Mouse (Mus musculus) inflammation-experienced regulatory T-cells, adult 6 months (primary cell): ENCODE results near the gene Psmd11. TPM values are rescaled to one million over a fixed set of nuclear protein-coding genes. Genes with fewer than 3 reads are reported as not detected.
"Not testable (repeated sequence)": the region's sequence is repeated elsewhere in the genome, so short reads cannot be mapped to it uniquely, and the experiment has no call there.

Source experiments
- ATAC-seq: one replicate; pipeline ENCODE4 v1.8.0; 2017
- polyA plus RNA-seq, 3 experiments: library from polyadenylated mRNA; unstranded; fragments of 100-300 nt; shearing (Covaris generic); gene quantifications; one replicate each; pipeline ENCODE4 v1.2.1; 2017

Psmd11 gene
- 100 to 1,000 TPM; 287 to 345 (median 294) TPM for polyA plus RNA-seq

DNA sequence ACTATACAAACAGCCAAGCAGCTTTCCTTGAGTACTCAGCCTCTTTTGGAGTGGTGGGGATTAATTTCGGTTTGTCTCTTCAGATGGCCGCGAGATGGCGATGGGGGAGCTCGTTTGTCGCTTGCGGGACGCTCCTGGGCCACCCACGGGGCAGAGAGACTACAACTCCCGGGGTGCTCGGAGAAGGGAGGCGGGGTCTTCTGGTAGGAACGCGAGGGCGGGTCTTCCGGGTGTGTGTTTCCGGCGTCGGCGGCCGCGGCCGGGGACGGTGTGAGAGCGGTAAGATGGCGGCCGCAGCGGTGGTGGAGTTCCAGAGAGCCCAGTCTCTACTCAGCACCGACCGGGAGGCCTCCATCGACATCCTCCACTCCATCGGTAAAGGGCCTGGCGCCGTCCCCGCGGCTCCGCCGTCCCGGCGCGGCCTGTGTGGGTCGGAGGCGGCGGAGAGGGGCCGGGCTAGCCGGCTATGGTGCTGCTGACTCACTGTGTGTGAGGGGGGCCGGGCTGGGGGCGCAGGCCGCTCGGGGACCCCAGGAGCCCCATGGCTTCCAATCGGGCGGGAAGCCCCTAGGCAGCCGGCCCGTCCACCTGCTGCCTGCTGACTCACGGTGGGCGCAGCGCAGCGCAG, at the start of gene Psmd11:
Gene Psmd11, plus strand, starts transcription at position 235 of the 628 bp plus-strand sequence.
- peak; percentile 98 for ATAC-seq

DNA sequence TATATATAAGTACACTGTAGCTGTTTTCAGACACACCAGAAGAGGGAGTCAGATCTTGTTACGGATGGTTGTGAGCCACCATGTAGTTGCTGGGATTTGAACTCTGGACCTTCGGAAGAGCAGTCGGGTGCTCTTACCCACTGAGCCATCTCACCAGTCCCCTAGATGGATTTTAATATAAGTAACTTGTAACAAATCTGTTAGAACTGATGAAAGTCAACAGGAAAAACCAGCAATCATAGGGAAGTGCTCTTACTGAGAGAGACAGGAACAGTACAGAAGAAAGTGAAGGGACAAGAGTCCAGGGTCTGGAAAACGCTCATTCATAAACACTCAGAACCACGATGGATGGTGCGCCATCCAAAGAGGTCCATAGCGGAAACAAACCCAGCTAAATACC, 49.2 kb upstream of the Psmd11 start:
- not testable (repeated sequence) for ATAC-seq

DNA sequence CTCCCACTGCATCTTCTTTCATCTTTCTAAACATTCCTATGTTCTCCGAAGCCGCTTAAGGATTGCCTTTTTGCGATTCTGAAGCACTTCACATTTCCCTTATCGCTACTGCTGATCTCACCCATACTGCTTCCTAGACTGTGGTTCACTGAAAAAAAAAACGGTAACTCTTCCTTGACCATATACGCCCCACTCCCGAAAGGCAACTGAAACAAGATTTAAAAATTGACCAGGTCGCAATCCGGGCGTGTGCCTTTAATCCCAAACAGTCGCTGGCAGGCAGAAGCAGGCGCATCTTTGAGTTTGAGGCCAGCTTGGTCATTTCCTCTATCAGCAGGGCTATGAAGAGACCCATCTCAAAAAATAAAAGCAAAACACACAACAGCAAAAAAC, 45.8 kb upstream of the Psmd11 start:
- peak; percentile 23 for ATAC-seq

DNA sequence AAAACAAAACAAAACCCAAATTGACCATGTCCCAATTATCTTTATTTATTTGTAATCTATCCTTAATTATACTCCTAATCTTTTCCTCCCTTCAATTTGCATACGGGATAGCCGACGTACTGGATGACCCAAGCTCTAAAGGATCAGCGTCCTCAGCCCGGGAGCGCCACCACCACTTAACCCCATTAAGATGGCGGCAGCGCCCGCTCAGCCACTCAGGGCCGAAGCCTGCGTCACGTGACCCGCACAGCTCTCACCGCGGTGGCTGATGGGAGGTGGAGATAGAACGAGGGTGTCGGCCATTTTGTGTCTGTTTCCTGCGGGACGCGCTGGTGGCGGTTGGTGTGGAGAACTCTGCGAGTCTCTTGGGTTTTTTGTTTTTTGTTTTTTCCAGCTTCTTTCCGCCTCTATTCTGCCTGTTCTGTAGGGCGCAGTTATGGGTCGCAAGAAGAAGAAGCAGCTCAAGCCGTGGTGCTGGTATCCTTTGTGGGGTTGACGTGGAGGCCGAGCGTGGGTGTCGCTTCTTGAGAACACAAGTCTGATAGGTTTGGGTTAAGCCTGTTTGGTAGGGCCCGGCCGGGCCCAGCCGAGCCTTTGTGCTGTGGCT, 45.3 kb upstream of the Psmd11 start, which contains the start of gene Zfp207:
Gene Zfp207, plus strand, starts transcription at position 261 of the 607 bp plus-strand sequence.
- ATAC-seq, result peak; percentile 86

DNA sequence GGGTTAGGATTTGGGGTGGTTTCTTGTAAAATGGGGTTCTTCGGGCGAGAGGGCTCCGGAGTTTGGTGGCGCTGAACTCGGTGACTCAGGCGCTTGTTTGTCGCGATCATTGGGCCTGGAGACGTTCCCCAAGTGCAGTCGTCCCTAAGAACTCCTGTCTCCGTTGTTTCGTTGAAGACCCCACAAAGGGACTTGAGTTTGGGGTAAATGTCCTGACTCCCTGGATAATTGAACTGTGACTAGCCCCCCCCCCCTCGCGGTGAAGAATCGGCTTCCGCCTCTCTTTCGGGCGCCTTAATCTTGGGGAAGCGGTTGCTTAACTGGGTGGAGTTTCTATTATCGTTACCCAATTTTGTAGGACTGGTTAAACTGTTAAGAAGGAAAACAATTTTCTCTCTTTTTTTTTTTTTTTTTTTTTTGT, 44.8 kb upstream of the Psmd11 start:
- ATAC-seq, result peak; percentile 47

DNA sequence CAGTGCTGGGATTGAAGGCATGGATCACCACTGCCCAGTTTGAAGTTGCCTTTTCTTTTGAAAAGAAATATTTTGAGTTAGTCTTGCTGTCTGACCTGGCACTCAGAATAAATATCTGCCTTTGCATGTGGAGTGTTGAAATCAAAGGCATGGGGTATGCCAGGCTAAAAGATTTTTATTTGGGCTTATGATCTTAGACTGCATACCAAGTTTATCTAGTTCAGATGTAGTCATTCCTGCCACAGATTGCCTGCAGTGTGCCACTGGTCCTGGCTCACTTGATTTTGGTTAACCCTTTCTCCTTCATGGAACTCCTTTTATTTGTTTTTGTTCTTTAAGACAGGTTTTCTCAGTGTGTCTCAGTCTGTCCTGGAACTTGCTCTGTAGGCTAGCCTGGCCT, 44.0 kb upstream of the Psmd11 start:
- ATAC-seq, result no peak

DNA sequence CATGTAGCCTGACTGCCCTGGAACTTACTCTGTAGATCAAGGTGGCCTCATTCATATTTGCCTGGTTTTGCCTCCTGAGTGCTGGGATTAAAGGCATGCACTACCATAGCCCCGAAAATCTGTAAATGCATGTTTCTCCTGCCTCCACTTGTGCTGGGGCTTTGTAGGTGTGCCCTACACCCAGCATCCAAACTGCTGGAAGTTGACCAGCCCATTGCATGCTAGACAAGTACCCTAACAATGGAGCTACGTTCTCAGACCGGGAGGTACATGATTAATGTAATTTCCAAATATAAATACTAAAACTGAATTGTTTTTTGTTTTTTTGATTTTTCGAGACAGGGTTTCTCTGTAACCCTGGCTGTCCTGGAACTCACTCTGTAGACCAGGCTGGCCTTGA, 43.4 kb upstream of the Psmd11 start:
- no peak for ATAC-seq

DNA sequence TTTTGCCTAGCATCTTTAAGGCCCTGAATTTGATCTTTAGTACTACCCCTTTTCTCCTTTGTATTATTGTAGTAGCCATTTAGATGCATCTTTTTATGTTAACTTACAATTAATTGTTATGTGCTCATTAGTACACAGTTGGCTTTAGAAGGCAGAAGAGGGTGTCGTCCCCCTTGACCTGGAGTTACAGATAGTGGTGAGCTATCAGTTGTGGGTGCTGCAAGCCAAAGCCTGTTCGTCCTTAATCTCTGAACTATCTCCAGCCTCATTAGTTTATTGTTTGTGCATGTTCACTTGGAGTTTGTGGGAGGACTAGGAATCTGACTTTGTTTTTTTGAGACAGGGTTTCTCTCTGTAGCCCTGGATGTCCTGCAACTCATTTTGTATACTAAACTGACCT, 41.6 kb upstream of the Psmd11 start:
- no peak for ATAC-seq

DNA sequence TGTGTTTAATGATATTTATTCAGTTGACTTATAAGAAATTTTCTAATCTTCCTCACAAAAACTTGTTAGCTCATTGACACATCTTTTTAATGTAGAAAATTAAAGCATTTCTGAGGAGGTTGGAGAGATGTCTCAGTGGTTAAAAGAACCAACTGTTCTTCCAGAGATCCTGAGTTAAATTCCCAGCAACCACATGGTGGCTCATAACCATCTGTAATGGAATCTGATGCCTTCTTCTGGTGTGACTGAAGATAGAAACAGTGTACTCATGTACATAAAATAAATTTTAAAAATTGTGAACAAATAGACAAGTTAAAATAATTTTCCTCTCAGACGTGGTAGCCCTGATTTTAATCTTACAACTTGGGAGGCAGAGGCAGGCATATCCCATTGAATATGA, 38.5 kb upstream of the Psmd11 start:
- no peak for ATAC-seq

DNA sequence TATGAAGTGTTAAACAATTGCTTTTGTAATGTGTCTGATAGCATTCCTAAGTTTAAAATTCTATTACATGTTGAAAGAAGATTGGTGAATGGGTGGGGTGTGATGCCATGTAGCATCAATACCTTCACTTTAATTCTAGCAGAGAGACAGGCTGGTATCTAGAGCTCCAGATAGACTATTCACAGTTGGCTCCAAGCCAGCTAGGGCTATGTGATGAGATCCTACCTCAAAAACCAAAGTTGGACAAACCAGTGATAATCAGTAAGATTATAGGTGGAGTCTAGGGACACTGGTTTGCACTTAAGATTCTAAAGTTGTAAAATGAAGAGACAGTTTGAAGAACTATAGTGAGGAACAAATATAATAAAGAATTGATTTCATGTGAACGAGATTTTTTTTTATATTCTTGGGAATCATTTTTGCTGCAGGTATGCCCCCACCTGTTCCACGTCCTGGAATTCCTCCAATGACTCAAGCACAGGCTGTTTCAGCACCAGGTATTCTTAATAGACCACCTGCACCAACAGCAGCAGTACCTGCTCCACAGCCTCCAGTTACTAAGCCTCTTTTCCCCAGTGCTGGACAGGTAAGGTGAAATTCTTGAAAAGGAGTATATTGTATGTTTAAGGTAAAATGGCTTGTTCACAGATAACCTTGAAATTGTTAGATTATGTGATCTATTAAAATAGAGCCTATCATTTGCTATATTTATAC, 36.9 kb upstream of the Psmd11 start:
- ATAC-seq, result no peak

DNA sequence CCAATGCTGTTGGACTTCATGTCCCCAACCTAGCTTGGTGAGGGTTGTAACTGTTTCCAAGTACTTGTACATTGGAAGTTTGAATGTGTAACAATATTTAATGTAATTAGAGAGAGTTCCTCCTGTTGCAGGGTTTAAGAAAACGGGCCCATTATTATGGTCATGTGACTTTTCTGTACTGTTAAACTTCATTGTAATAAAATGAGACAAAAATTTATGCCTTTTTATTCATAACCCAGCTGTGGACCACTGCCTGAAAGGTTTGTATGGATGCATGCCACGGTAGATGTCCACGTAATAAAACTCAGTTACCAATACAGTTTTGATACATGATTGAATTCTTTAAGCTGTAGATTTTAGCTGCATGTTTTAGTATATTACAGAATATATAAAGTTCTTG, 32.5 kb upstream of the Psmd11 start:
- no peak for ATAC-seq

DNA sequence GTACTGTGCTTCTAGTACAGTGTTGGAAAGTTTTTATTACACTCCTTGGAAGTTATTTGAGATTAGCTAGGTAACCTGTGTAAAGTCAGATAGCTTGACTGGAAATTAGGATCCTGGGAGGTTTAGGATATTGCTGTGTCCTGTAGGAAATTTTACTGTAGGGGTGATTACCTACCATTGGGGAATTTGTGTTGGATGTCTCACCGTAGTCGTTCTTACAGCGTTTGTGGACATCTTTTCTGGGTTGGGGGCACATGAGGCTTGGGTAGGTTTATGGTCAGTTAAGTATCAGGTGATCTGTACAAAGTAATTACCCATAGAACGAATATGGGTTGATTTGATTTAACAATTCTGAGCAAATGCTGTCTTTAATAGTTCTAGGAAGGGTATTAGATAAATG, 31.8 kb upstream of the Psmd11 start:
- no peak for ATAC-seq

DNA sequence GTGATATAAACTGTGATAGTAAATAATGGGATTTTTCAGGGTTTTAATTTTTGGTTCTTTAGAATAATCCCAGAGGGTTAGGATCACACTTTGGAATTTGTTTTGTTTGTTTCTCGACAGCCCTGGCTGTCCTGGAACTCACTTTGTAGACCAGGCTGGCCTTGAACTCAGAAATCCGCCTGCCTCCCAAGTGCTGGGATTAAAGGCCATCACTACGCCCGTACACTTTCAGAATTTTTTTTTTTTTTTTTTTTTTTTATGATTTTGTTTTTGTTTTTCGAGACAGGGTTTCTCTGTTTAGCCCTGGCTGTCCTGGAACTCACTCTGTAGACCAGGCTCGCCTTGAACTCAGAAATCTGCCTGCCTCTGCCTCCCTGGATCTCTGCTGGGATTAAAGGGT, 20.5 kb upstream of the Psmd11 start:
- not testable (repeated sequence) for ATAC-seq

DNA sequence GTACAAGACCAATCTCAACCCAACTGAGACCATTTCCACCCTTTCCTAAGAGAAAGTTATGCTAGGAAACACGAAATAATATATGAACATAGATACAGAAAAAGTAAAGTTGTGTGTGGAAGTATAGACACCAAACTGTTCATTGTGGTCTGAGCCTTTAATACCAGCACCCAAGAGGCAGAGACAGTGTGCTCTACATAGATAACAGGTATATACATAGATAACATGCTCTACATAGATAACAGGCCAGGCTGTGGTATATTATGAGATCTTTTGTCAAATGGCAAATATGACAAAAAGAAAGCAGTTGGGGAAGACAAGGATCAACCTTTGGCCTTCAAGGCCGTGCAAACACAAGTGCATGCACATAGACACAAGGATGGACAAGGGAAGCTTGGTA, 18.0 kb upstream of the Psmd11 start:
- ATAC-seq, result no peak

DNA sequence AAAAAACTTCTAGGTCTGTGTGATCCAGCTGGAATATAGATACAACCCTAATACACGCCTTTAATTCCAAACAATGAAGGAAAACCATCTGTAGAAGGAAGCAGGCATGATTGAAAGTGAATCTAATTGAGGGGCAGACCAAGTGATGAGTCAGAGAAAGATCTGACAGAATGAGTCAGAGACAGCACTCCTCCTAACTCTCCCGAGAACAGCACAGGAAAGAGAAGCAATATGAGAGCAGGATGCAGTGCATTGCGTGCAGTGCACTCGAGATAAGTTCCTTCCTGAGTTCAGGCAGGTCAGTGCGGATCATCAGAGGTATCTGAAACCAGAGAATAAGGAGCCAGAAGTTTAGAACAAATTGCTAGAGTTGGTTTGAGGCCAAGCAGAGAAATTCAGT, 11.3 kb upstream of the Psmd11 start:
- no peak for ATAC-seq

DNA sequence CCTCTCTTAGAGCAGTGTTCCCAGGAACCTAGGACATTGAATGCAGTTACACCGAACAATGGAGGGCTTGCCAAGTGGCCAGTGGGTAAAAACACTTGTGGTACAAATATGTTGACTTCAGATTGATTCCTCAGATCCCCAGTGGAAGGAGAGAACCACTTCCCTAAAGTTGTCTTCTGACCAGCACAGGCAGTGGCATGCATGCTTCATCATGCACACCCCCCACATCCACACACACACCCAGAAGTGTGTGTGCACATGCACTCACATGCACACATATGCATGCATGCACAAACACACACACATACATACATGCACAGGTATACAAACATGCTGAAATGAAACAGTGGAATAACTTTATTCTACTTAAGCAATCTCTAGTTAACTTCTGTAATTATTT, 8.7 kb upstream of the Psmd11 start:
- no peak for ATAC-seq

DNA sequence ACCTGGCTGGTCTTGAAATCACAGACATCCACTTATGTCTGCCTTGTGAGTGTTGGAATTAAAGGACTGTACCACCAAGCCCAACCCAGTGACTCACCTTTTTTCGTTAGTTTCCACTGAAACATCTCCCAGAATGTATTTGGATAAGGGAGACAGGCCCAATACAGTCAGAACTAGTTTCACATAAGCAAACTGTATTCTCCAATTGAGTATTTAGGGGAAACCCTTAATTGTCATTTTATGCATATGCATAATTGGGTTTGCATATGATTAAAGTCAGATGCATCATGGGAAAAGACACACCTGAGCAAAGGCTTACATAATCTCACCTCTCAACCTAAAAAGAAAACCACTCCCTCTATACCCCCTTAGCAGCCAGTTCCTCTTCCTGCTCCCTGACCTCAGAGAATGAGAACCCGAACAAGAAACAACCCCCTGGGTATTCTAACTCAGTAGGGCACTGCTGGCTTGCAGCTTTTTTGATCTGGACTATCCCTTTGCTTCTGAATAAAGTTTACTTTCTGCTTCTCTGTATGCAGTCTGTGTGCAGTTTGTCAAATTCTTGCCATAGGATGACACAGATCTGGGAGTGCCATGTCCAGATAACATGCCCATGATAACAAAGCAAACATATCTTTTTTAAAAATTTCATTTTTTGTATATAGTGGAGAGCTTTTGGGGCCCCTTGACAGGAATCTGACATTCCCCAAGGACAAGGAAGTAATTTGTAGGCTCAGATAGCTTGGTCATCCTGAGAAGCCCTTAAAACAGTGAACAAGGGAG, 8.0 kb upstream of the Psmd11 start:
- ATAC-seq, result no peak

DNA sequence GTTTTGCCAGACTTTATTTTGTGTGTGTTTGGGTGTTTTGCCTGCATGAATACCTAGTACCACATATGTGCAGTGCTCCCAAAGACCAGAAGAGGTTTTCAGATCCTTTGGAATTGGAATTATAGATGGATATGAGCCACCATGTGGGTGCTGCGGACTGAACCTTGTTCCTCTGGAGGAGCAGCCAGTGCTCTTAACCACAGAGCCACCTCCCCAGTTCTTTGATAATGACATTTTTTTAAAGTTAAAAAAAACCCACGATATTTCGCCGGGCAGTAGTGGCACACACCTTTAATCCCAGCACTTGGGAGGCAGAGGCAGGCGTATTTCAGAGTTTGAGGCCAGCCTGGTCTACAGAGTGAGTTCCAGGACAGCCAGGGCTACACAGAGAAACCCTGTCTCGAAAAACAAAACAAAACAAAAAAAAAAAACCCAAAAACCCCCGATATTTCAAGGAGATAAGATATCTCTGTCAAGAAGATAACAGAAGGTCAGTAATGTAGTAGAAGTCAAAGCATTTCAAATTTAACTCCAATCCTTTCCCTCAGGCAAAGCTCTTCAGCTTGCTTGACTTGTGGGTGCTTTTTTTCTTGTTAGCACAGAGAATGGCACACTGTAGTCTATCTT, 6.9 kb upstream of the Psmd11 start:
- ATAC-seq, result no peak

DNA sequence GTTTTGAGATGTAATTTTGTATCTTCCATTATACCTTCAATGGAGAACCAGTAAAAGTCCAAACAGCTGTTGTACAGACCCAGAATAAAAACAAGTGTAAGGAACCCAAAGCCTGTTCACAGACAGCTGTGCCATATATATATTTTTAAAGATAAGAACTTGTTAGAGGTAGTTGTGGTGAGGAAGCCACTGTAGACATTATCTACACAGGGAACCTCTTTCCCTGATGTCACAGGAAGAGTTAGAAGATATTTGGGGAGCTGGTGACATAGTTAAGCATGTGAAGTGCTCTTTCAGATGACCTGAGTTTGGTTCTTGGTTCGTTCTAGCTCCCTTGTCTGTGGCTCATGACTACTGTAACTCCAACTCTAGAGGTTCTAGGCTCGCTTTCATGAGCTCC, 3.7 kb upstream of the Psmd11 start:
- ATAC-seq, result no peak

DNA sequence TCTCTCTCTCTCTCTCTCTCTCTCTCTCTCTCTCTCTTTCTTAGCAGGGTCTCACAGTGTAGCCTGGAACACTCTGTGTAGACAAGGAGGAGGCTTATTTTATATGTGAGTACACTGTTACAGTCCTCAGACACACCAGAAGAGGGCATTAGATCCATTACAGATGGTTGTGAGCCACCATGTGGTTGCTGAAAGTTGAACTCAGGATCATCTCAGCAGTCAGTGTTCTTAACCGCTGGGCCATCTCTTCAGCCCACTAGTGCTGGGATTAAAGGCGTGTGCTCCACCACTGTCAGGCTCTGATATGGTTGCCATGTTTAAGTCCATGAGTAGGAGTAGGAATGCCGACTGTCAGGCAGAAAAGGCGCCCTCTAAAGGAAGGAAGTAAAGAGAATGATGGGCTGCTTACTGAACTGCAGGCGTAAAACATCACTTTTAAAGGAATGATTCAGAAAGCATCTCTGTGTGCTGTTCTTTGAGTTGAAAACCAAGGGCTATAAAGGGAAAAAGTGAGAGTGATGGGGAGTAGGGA, 3.1 kb upstream of the Psmd11 start:
- no peak for ATAC-seq

DNA sequence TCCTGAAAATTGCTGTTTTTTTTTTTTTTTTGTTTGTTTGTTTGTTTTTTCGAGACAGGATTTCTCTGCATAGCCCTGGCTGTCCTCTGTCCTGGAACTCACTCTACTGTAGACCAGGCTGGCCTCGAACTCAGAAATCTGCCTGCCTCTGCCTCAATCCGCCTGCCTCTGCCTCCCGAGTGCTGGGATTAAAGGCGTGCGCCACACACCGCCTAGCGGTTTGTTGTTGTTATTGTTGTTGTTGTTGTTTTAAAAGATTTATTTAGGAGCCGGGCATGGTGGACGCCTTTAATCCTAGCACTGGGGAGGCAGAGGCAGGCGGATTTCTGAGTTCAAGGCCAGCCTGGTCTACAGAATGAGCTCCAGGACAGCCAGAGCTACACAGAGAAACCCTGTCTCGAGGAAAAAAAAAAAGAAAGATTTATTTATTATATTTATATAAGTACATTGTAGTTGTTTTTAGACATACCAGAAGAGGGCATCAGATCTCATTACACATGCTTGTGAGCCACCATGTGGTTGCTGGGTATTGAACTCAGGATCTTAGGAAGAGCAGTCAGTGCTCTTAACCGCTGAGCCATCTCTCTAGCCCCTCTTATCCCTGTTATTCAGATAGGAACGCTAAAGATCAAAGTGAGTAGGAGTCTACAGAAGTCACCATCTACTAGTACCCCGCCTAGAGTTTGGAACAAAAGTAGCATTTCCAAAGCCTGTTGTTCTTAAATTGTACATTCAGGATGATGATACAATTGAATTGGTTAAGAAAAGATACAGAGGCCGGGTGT, 2.2 kb upstream of the Psmd11 start:
- not testable (repeated sequence) for ATAC-seq
